Mouse (Mus musculus): ENCODE data around the gene Tmem214. TPM values are rescaled to one million over a fixed set of nuclear protein-coding genes. Genes with fewer than 3 reads are reported as not detected.

Tmem214 gene
- polyA plus RNA-seq, 1 experiment from 2014 or later = 72.7 TPM

Other genes starting within 250 kb of the Tmem214 start
- gene Slc35f6, start 220.1 kb upstream of the Tmem214 start, polyA plus RNA-seq (2015; fragmentation: Nextera tagmentation; extraction: Ambion mirVana) = 33.0 and 33.1 TPM in 2 replicates
- gene Cenpa, start 201.2 kb upstream of the Tmem214 start, polyA plus RNA-seq (2015; fragmentation: Nextera tagmentation; extraction: Ambion mirVana) = 39.4 and 45.3 TPM in 2 replicates
- gene Dpysl5, start 156.4 kb upstream of the Tmem214 start, polyA plus RNA-seq (2015; fragmentation: Nextera tagmentation; extraction: Ambion mirVana) = 280 and 293 TPM in 2 replicates
- 164 and 166 TPM in 2 replicates for gene Mapre3, start 53.4 kb upstream of the Tmem214 start, polyA plus RNA-seq (2015; fragmentation: Nextera tagmentation; extraction: Ambion mirVana)
- 25.2 and 32.3 TPM in 2 replicates for gene Agbl5, start 20.7 kb downstream of the Tmem214 start, polyA plus RNA-seq (2015; fragmentation: Nextera tagmentation; extraction: Ambion mirVana)
- 217 and 225 TPM in 2 replicates for gene Ost4, start 39.8 kb downstream of the Tmem214 start, polyA plus RNA-seq (2015; fragmentation: Nextera tagmentation; extraction: Ambion mirVana)
- 17.8 and 20.3 TPM in 2 replicates for gene Emilin1, start 45.4 kb downstream of the Tmem214 start, polyA plus RNA-seq (2015; fragmentation: Nextera tagmentation; extraction: Ambion mirVana)
- gene Khk, start 53.4 kb downstream of the Tmem214 start, polyA plus RNA-seq (2015; fragmentation: Nextera tagmentation; extraction: Ambion mirVana) = 8.0 and 10.4 TPM in 2 replicates
- 62.7 and 66.5 TPM in 2 replicates for gene Cgref1, start 77.6 kb downstream of the Tmem214 start, polyA plus RNA-seq (2015; fragmentation: Nextera tagmentation; extraction: Ambion mirVana)
- 110 and 113 TPM in 2 replicates for gene Preb, start 92.3 kb downstream of the Tmem214 start, polyA plus RNA-seq (2015; fragmentation: Nextera tagmentation; extraction: Ambion mirVana)
- gene Tcf23, start 100.7 kb downstream of the Tmem214 start, polyA plus RNA-seq (2015; fragmentation: Nextera tagmentation; extraction: Ambion mirVana) = 0.08 TPM in 1 of 2 replicates, not detected in the other
- gene Atraid, start 180.3 kb downstream of the Tmem214 start, polyA plus RNA-seq (2015; fragmentation: Nextera tagmentation; extraction: Ambion mirVana) = 161 and 164 TPM in 2 replicates
- 26.9 and 29.1 TPM in 2 replicates for gene Slc5a6, start 180.9 kb downstream of the Tmem214 start, polyA plus RNA-seq (2015; fragmentation: Nextera tagmentation; extraction: Ambion mirVana)
- gene Cad, start 186.8 kb downstream of the Tmem214 start, polyA plus RNA-seq (2015; fragmentation: Nextera tagmentation; extraction: Ambion mirVana) = 14.9 and 16.2 TPM in 2 replicates
- gene Dnajc5g, start 238.3 kb downstream of the Tmem214 start, polyA plus RNA-seq (2015; fragmentation: Nextera tagmentation; extraction: Ambion mirVana) = not detected in 2 replicates
- 20.4 and 21.5 TPM in 2 replicates for gene Slc30a3, start 240.2 kb downstream of the Tmem214 start, polyA plus RNA-seq (2015; fragmentation: Nextera tagmentation; extraction: Ambion mirVana)
- gene Trim54, start 248.7 kb downstream of the Tmem214 start, polyA plus RNA-seq (2015; fragmentation: Nextera tagmentation; extraction: Ambion mirVana) = not detected in 2 replicates

Measured in midbrain, embryonic 15.5 days (tissue).